Mouse (Mus musculus) retina, postnatal 7 days (tissue): ENCODE results near the gene Pigx.

Experiments
- DNase-seq: peaks from one replicate; pipeline ENCODE4 v3.0.0-alpha.2; 2012; ENCODE audit warnings: low read depth, low spot score

The Pigx gene

GRCm38 (mm10) chr16:32059840-32060523, 39.6 kb downstream of the Pigx start:
- DNase-seq = no peak

- no peak for DNase-seq
These were observed 40.7 kb downstream of the Pigx start for GRCm38 (mm10) chr16:32058817-32059216.

GRCm38 (mm10) chr16:32042367-32042766, 57.2 kb downstream of the Pigx start:
- no peak for DNase-seq
